Mouse (Mus musculus) forebrain, embryonic 15.5 days (tissue): Measurements from ENCODE around the gene Uri1. TPM values are rescaled to one million over a fixed set of nuclear protein-coding genes. Genes with fewer than 3 reads are reported as not detected.

ENCODE experiments used
- ATAC-seq: fragments of 200-750 bp; cut with Nextera tagmentation; replicated peaks from 2 replicates; pipeline ENCODE4 v1.8.0; 2017; ENCODE audit warnings: mild to moderate bottlenecking, moderate TSS enrichment, moderate library complexity
- H3K27ac ChIP-seq: fragments of 300-500 bp; sonication (generic); replicated peaks from 2 replicates; pipeline ENCODE4 v1.5.1; 2015; ENCODE audit warnings: mild to moderate bottlenecking, inconsistent platforms
- H3K27me3 ChIP-seq: fragments of 300-500 bp; sonication (generic); 2 replicates; pipeline ENCODE4 v1.6.1; 2015; ENCODE audit warnings: inconsistent platforms
- H3K36me3 ChIP-seq: fragments of 300-500 bp; sonication (generic); 2 replicates; pipeline ENCODE4 v1.6.1; 2015; ENCODE audit warnings: mild to moderate bottlenecking, inconsistent platforms
- H3K4me1 ChIP-seq: fragments of 300-500 bp; sonication (generic); 2 replicates; pipeline ENCODE4 v1.6.1; 2015; ENCODE audit warnings: inconsistent platforms
- H3K4me2 ChIP-seq: fragments of 300-500 bp; sonication (generic); replicated peaks from 2 replicates; pipeline ENCODE4 v1.6.1; 2015; ENCODE audit warnings: mild to moderate bottlenecking, inconsistent platforms
- H3K4me3 ChIP-seq: fragments of 300-500 bp; sonication (generic); 2 replicates; pipeline ENCODE4 v1.5.1; 2015; ENCODE audit warnings: mild to moderate bottlenecking, inconsistent platforms
- H3K9ac ChIP-seq: fragments of 300-500 bp; sonication (generic); replicated peaks from 2 replicates; pipeline ENCODE4 v1.6.1; 2015; ENCODE audit warnings: mild to moderate bottlenecking, inconsistent platforms
- H3K9me3 ChIP-seq: fragments of 300-500 bp; sonication (generic); 2 replicates; pipeline ENCODE4 v1.6.1; 2016; ENCODE audit warnings: inconsistent platforms
- WGBS: fragments of 180-500 bp; shearing (Covaris S2); methylation state at CpG from one replicate; pipeline ENCODE4 v1.1.7; 2015; ENCODE audit warnings: mixed read lengths; 5-methylcytosine and 5-hydroxymethylcytosine counted together
- polyA plus RNA-seq: library from polyadenylated mRNA; unstranded; fragments of >200 nt; fragmentation: Nextera tagmentation; extraction: Ambion mirVana; gene quantifications from 2 replicates; pipeline ENCODE4 v1.2.1, GENCODE M21; 2015

The Uri1 gene
- polyA plus RNA-seq, 1 experiment from 2014 or later, result 40.3 TPM

- Histone ChIP-seq H3K27me3 (no peaks in the 10 kb centered on the region), H3K36me3 (no peaks in the 10 kb centered on the region), H3K4me1 (no peaks in the 10 kb centered on the region), H3K4me2 (no peak overlapping the region), H3K4me3 (no peak overlapping the region), H3K27ac (no peak overlapping the region), H3K9me3 (no peaks in the 10 kb centered on the region), H3K9ac (no peak overlapping the region)
- no peak for ATAC-seq
- WGBS, result 71% methylated on average over 6 of the region's 6 CpGs
These were observed 15.0 kb downstream of the Uri1 start for GRCm38 (mm10) chr7:38008359-38008758.

- Histone ChIP-seq H3K4me1 (no peaks in the 10 kb centered on the region), H3K27ac (no peak overlapping the region), H3K9me3 (no peaks in the 10 kb centered on the region), H3K27me3 (no peaks in the 10 kb centered on the region), H3K4me2 (no peak overlapping the region), H3K9ac (no peak overlapping the region), H3K4me3 (no peak overlapping the region), H3K36me3 (no peaks in the 10 kb centered on the region)
- 75% methylated on average over 2 of the region's 2 CpGs for WGBS
- no peak for ATAC-seq
These were observed 20.9 kb downstream of the Uri1 start for GRCm38 (mm10) chr7:38002451-38002850.

GRCm38 (mm10) chr7:37999691-38000090 lies 23.7 kb downstream of the Uri1 start:
- Histone ChIP-seq H3K27ac (no peak overlapping the region), H3K36me3 (no peaks in the 10 kb centered on the region), H3K4me2 (no peak overlapping the region), H3K27me3 (no peaks in the 10 kb centered on the region), H3K9ac (no peak overlapping the region), H3K9me3 (no peaks in the 10 kb centered on the region), H3K4me1 (no peaks in the 10 kb centered on the region), H3K4me3 (no peak overlapping the region)
- WGBS, result 44% methylated on average over 2 of the region's 2 CpGs
- ATAC-seq, result no peak

GRCm38 (mm10) chr7:37992861-37993260 lies 30.5 kb downstream of the Uri1 start:
- Histone ChIP-seq H3K4me1 (no peaks in the 10 kb centered on the region), H3K4me2 (no peak overlapping the region), H3K9me3 (no peaks in the 10 kb centered on the region), H3K36me3 (no peaks in the 10 kb centered on the region), H3K27me3 (no peaks in the 10 kb centered on the region), H3K4me3 (no peak overlapping the region), H3K27ac (no peak overlapping the region), H3K9ac (no peak overlapping the region)
- 95% methylated on average over 2 of the region's 2 CpGs for WGBS
- ATAC-seq, result no peak

- ATAC-seq, result no peak
These were observed 38.5 kb downstream of the Uri1 start for GRCm38 (mm10) chr7:37984866-37985265.

GRCm38 (mm10) chr7:37983471-37983870 lies 39.9 kb downstream of the Uri1 start:
- Histone ChIP-seq H3K9me3 (no peaks in the 10 kb centered on the region), H3K4me1 (no peaks in the 10 kb centered on the region), H3K4me2 (no peak overlapping the region), H3K27ac (no peak overlapping the region), H3K36me3 (0 out of 2 replicates have a peak, but pooled peaks cover 4% of the 10 kb centered on the region), H3K27me3 (no peaks in the 10 kb centered on the region), H3K4me3 (no peak overlapping the region), H3K9ac (no peak overlapping the region)
- 49% methylated on average over 6 of the region's 6 CpGs for WGBS
- ATAC-seq, result no peak

More at GRCm38 (mm10) chr7:37984866-37985265, 38.5 kb downstream of the Uri1 start:
- H3K4me1 ChIP-seq, result no peaks in the 10 kb centered on the region
- H3K4me2 ChIP-seq, result no peak overlapping the region
- H3K36me3 ChIP-seq, result 0 out of 2 replicates have a peak, but pooled peaks cover 4% of the 10 kb centered on the region
- no peak overlapping the region for H3K4me3 ChIP-seq
- no peaks in the 10 kb centered on the region for H3K27me3 ChIP-seq
- no peaks in the 10 kb centered on the region for H3K9me3 ChIP-seq
- H3K27ac ChIP-seq, result no peak overlapping the region
- no peak overlapping the region for H3K9ac ChIP-seq
- WGBS, result 91% methylated on average over 5 of the region's 5 CpGs

- Histone ChIP-seq H3K4me3 (no peak overlapping the region), H3K27me3 (no peaks in the 10 kb centered on the region), H3K27ac (no peak overlapping the region), H3K4me2 (no peak overlapping the region), H3K4me1 (no peaks in the 10 kb centered on the region), H3K36me3 (0 out of 2 replicates have a peak, but pooled peaks cover 4% of the 10 kb centered on the region), H3K9ac (no peak overlapping the region), H3K9me3 (no peaks in the 10 kb centered on the region)
- WGBS, result 91% methylated on average over 3 of the region's 3 CpGs
- ATAC-seq, result no peak
These were observed 43.6 kb downstream of the Uri1 start for GRCm38 (mm10) chr7:37979729-37980128.

- WGBS, result 90% methylated on average over 4 of the region's 4 CpGs
- 0 out of 2 replicates have a peak, but pooled peaks cover 4% of the 10 kb centered on the region for H3K36me3 ChIP-seq
- H3K4me3 ChIP-seq, result no peak overlapping the region
- no peak overlapping the region for H3K4me2 ChIP-seq
- H3K9me3 ChIP-seq, result no peaks in the 10 kb centered on the region
- H3K4me1 ChIP-seq, result no peaks in the 10 kb centered on the region
- no peak overlapping the region for H3K9ac ChIP-seq
- ATAC-seq, result no peak
- no peaks in the 10 kb centered on the region for H3K27me3 ChIP-seq
- no peak overlapping the region for H3K27ac ChIP-seq
These were observed 44.9 kb downstream of the Uri1 start for GRCm38 (mm10) chr7:37978412-37978811.

- Histone ChIP-seq H3K36me3 (0 out of 2 replicates have a peak, but pooled peaks cover 4% of the 10 kb centered on the region), H3K27ac (no peak overlapping the region), H3K4me3 (no peak overlapping the region), H3K27me3 (no peaks in the 10 kb centered on the region), H3K9me3 (no peaks in the 10 kb centered on the region), H3K4me1 (no peaks in the 10 kb centered on the region), H3K9ac (no peak overlapping the region), H3K4me2 (no peak overlapping the region)
- 97% methylated on average over 2 of the region's 2 CpGs for WGBS
- ATAC-seq, result no peak
These were observed 45.7 kb downstream of the Uri1 start for GRCm38 (mm10) chr7:37977676-37978075.

GRCm38 (mm10) chr7:37972999-37973555 lies 50.3 kb downstream of the Uri1 start:
- Histone ChIP-seq H3K4me3 (no peak overlapping the region), H3K4me2 (no peak overlapping the region), H3K36me3 (no peaks in the 10 kb centered on the region), H3K9me3 (no peaks in the 10 kb centered on the region), H3K4me1 (peaks cover 15% of the 10 kb centered on the region), H3K9ac (no peak overlapping the region), H3K27me3 (no peaks in the 10 kb centered on the region), H3K27ac (no peak overlapping the region)
- ATAC-seq, result no peak
- WGBS, result 73% methylated on average over 2 of the region's 2 CpGs

GRCm38 (mm10) chr7:37972571-37972970 lies 50.8 kb downstream of the Uri1 start:
- Histone ChIP-seq H3K4me2 (no peak overlapping the region), H3K4me3 (no peak overlapping the region), H3K27me3 (no peaks in the 10 kb centered on the region), H3K36me3 (no peaks in the 10 kb centered on the region), H3K9me3 (no peaks in the 10 kb centered on the region), H3K9ac (no peak overlapping the region), H3K4me1 (peaks cover 15% of the 10 kb centered on the region), H3K27ac (no peak overlapping the region)
- 42% methylated on average over 9 of the region's 9 CpGs for WGBS
- no peak for ATAC-seq

- no peak for ATAC-seq
- no peak overlapping the region for H3K4me3 ChIP-seq
- H3K27ac ChIP-seq, result no peak overlapping the region
- H3K36me3 ChIP-seq, result peaks cover 31% of the 10 kb centered on the region
- 92% methylated on average over 17 of the region's 17 CpGs for WGBS
- H3K9me3 ChIP-seq, result no peaks in the 10 kb centered on the region
- no peaks in the 10 kb centered on the region for H3K4me1 ChIP-seq
- no peak overlapping the region for H3K9ac ChIP-seq
- H3K27me3 ChIP-seq, result no peaks in the 10 kb centered on the region
- no peak overlapping the region for H3K4me2 ChIP-seq
These were observed 61.0 kb downstream of the Uri1 start for GRCm38 (mm10) chr7:37962326-37962725.

- WGBS, result 80% methylated on average over 11 of the region's 11 CpGs
- H3K36me3 ChIP-seq, result peaks cover 38% of the 10 kb centered on the region
- H3K4me2 ChIP-seq, result no peak overlapping the region
- H3K27me3 ChIP-seq, result no peaks in the 10 kb centered on the region
- H3K9me3 ChIP-seq, result no peaks in the 10 kb centered on the region
- H3K4me3 ChIP-seq, result no peak overlapping the region
- no peak overlapping the region for H3K9ac ChIP-seq
- ATAC-seq, result no peak
- H3K27ac ChIP-seq, result no peak overlapping the region
- no peaks in the 10 kb centered on the region for H3K4me1 ChIP-seq
These were observed 62.1 kb downstream of the Uri1 start for GRCm38 (mm10) chr7:37961247-37961646.
